Mouse (Mus musculus): Measurements from ENCODE around the gene Rheb. TPM values are rescaled to one million over a fixed set of nuclear protein-coding genes. Genes with fewer than 3 reads are reported as not detected.

Gene Rheb
- polyA plus RNA-seq, 1 experiment from 2014 or later = 72.0 TPM

- no peak for ATAC-seq (ENCODE audit: insufficient read depth)
- H3K4me3 ChIP-seq (replicated peaks) = no peak overlapping the region
- 70% methylated on average over 3 of the region's 3 CpGs for WGBS (ENCODE audit: insufficient replicate concordance)
- H3K36me3 ChIP-seq (replicated peaks) = peaks cover 21% of the 10 kb centered on the region
- H3K27ac ChIP-seq (replicated peaks) = no peak overlapping the region
- no peaks in the 10 kb centered on the region for H3K9me3 ChIP-seq (replicated peaks)
- no peak overlapping the region for H3K9ac ChIP-seq
- peaks cover 22% of the 10 kb centered on the region for H3K4me1 ChIP-seq (replicated peaks)
- no peaks in the 10 kb centered on the region for H3K27me3 ChIP-seq
- H3K4me2 ChIP-seq = no peak overlapping the region
Measured at GRCm38 (mm10) chr5:24821403-24821841, 21.0 kb downstream of the Rheb start.

- Histone ChIP-seq H3K4me1 (replicated peaks) (peaks cover 15% of the 10 kb centered on the region), H3K9me3 (replicated peaks) (no peaks in the 10 kb centered on the region), H3K27ac (replicated peaks) (no peak overlapping the region), H3K4me3 (replicated peaks) (no peak overlapping the region), H3K27me3 (no peaks in the 10 kb centered on the region), H3K36me3 (replicated peaks) (peaks cover 28% of the 10 kb centered on the region), H3K4me2 (no peak overlapping the region), H3K9ac (no peak overlapping the region)
- WGBS (ENCODE audit: insufficient replicate concordance) = 83% methylated on average over 5 of the region's 5 CpGs
- no peak for ATAC-seq (ENCODE audit: insufficient read depth)
Measured at GRCm38 (mm10) chr5:24820627-24821026, 21.8 kb downstream of the Rheb start.

GRCm38 (mm10) chr5:24817191-24817590 is 25.2 kb downstream of the Rheb start:
- Histone ChIP-seq H3K4me1 (replicated peaks) (peaks cover 7% of the 10 kb centered on the region; the same call in 1 of the 2 replicates), H3K36me3 (replicated peaks) (peaks cover 58% of the 10 kb centered on the region)
- 81% methylated on average over 4 of the region's 4 CpGs for WGBS (ENCODE audit: insufficient replicate concordance)

GRCm38 (mm10) chr5:24813946-24814345 is 28.5 kb downstream of the Rheb start:
- no peaks in the 10 kb centered on the region for H3K4me1 ChIP-seq (replicated peaks)
- no peaks in the 10 kb centered on the region for H3K9me3 ChIP-seq (replicated peaks)
- H3K27me3 ChIP-seq = no peaks in the 10 kb centered on the region
- no peak overlapping the region for H3K27ac ChIP-seq (replicated peaks)
- 81% methylated on average over 3 of the region's 3 CpGs for WGBS (ENCODE audit: insufficient replicate concordance)
- no peak overlapping the region for H3K4me3 ChIP-seq (replicated peaks)
- no peak overlapping the region for H3K4me2 ChIP-seq
- H3K36me3 ChIP-seq (replicated peaks) = peaks cover 89% of the 10 kb centered on the region
- no peak for ATAC-seq (ENCODE audit: insufficient read depth)
- no peak overlapping the region for H3K9ac ChIP-seq

More at GRCm38 (mm10) chr5:24817191-24817590, 25.2 kb downstream of the Rheb start:
- H3K9me3 ChIP-seq (replicated peaks) = no peaks in the 10 kb centered on the region
- no peak overlapping the region for H3K4me2 ChIP-seq
- no peak overlapping the region for H3K9ac ChIP-seq
- H3K4me3 ChIP-seq (replicated peaks) = no peak overlapping the region
- H3K27ac ChIP-seq (replicated peaks) = no peak overlapping the region
- H3K27me3 ChIP-seq = no peaks in the 10 kb centered on the region
- ATAC-seq (ENCODE audit: insufficient read depth) = no peak

- H3K36me3 ChIP-seq (replicated peaks) = peaks cover 92% of the 10 kb centered on the region
- WGBS (ENCODE audit: insufficient replicate concordance) = 64% methylated on average over 4 of the region's 4 CpGs
- no peak overlapping the region for H3K27ac ChIP-seq (replicated peaks)
- no peak overlapping the region for H3K9ac ChIP-seq
- no peak overlapping the region for H3K4me2 ChIP-seq
- no peaks in the 10 kb centered on the region for H3K9me3 ChIP-seq (replicated peaks)
- no peak for ATAC-seq (ENCODE audit: insufficient read depth)
- H3K27me3 ChIP-seq = no peaks in the 10 kb centered on the region
- H3K4me3 ChIP-seq (replicated peaks) = no peak overlapping the region
- H3K4me1 ChIP-seq (replicated peaks) = no peaks in the 10 kb centered on the region
Measured at GRCm38 (mm10) chr5:24813005-24813404, 29.4 kb downstream of the Rheb start.

- Histone ChIP-seq H3K27ac (replicated peaks) (no peak overlapping the region), H3K4me1 (replicated peaks) (no peaks in the 10 kb centered on the region; the same call in 1 of the 2 replicates), H3K9me3 (replicated peaks) (no peaks in the 10 kb centered on the region), H3K4me3 (replicated peaks) (no peak overlapping the region), H3K36me3 (replicated peaks) (peaks cover 80% of the 10 kb centered on the region), H3K4me2 (no peak overlapping the region), H3K27me3 (no peaks in the 10 kb centered on the region), H3K9ac (no peak overlapping the region)
- 72% methylated on average over 6 of the region's 6 CpGs for WGBS (ENCODE audit: insufficient replicate concordance)
- no peak for ATAC-seq (ENCODE audit: insufficient read depth)
Measured at GRCm38 (mm10) chr5:24805222-24805621, 37.2 kb downstream of the Rheb start.

- Histone ChIP-seq H3K36me3 (replicated peaks) (peaks cover 75% of the 10 kb centered on the region), H3K4me2 (no peak overlapping the region), H3K4me1 (replicated peaks) (no peaks in the 10 kb centered on the region; the same call in 1 of the 2 replicates), H3K27me3 (no peaks in the 10 kb centered on the region), H3K9ac (no peak overlapping the region), H3K4me3 (replicated peaks) (no peak overlapping the region), H3K9me3 (replicated peaks) (no peaks in the 10 kb centered on the region), H3K27ac (replicated peaks) (no peak overlapping the region)
- WGBS (ENCODE audit: insufficient replicate concordance) = 82% methylated on average over 8 of the region's 8 CpGs
- ATAC-seq (ENCODE audit: insufficient read depth) = no peak
Measured at GRCm38 (mm10) chr5:24804661-24805060, 37.8 kb downstream of the Rheb start.

- Histone ChIP-seq H3K27me3 (no peaks in the 10 kb centered on the region), H3K9me3 (replicated peaks) (no peaks in the 10 kb centered on the region), H3K4me1 (replicated peaks) (no peaks in the 10 kb centered on the region; the same call in 1 of the 2 replicates), H3K4me2 (no peak overlapping the region), H3K9ac (no peak overlapping the region), H3K27ac (replicated peaks) (no peak overlapping the region), H3K4me3 (replicated peaks) (no peak overlapping the region), H3K36me3 (replicated peaks) (peaks cover 52% of the 10 kb centered on the region)
- no peak for ATAC-seq (ENCODE audit: insufficient read depth)
- 53% methylated on average over 6 of the region's 6 CpGs for WGBS (ENCODE audit: insufficient replicate concordance)
Measured at GRCm38 (mm10) chr5:24801841-24802624, 40.4 kb downstream of the Rheb start.

- Histone ChIP-seq H3K9ac (no peak overlapping the region), H3K27me3 (no peaks in the 10 kb centered on the region), H3K36me3 (replicated peaks) (peaks cover 36% of the 10 kb centered on the region), H3K4me3 (replicated peaks) (no peak overlapping the region), H3K4me1 (replicated peaks) (no peaks in the 10 kb centered on the region; the same call in 1 of the 2 replicates), H3K27ac (replicated peaks) (no peak overlapping the region), H3K4me2 (no peak overlapping the region), H3K9me3 (replicated peaks) (no peaks in the 10 kb centered on the region)
- ATAC-seq (ENCODE audit: insufficient read depth) = no peak
Measured at GRCm38 (mm10) chr5:24800416-24800815, 42.0 kb downstream of the Rheb start.

- Histone ChIP-seq H3K36me3 (replicated peaks) (peaks cover 18% of the 10 kb centered on the region), H3K27ac (replicated peaks) (no peak overlapping the region)
- ATAC-seq (ENCODE audit: insufficient read depth) = no peak
Measured at GRCm38 (mm10) chr5:24798639-24799038, 43.8 kb downstream of the Rheb start.

GRCm38 (mm10) chr5:24797858-24798257 is 44.6 kb downstream of the Rheb start:
- no peak for ATAC-seq (ENCODE audit: insufficient read depth)
- H3K9me3 ChIP-seq (replicated peaks) = no peaks in the 10 kb centered on the region
- WGBS (ENCODE audit: insufficient replicate concordance) = 33% methylated on average over 7 of the region's 7 CpGs
- H3K4me3 ChIP-seq (replicated peaks) = no peak overlapping the region
- no peak overlapping the region for H3K4me2 ChIP-seq
- H3K4me1 ChIP-seq (replicated peaks) = no peaks in the 10 kb centered on the region; the same call in 1 of the 2 replicates
- no peak overlapping the region for H3K9ac ChIP-seq
- H3K27me3 ChIP-seq = no peaks in the 10 kb centered on the region
- peaks cover 12% of the 10 kb centered on the region for H3K36me3 ChIP-seq (replicated peaks)
- H3K27ac ChIP-seq (replicated peaks) = no peak overlapping the region

More at GRCm38 (mm10) chr5:24798639-24799038, 43.8 kb downstream of the Rheb start:
- H3K9me3 ChIP-seq (replicated peaks) = no peaks in the 10 kb centered on the region
- no peaks in the 10 kb centered on the region for H3K27me3 ChIP-seq
- H3K4me1 ChIP-seq (replicated peaks) = no peaks in the 10 kb centered on the region; the same call in 1 of the 2 replicates
- no peak overlapping the region for H3K9ac ChIP-seq
- no peak overlapping the region for H3K4me2 ChIP-seq
- 57% methylated on average over 10 of the region's 10 CpGs for WGBS (ENCODE audit: insufficient replicate concordance)
- H3K4me3 ChIP-seq (replicated peaks) = no peak overlapping the region

All from liver, embryonic 15.5 days (tissue).